Mouse (Mus musculus): ENCODE data around the gene Dnm1. TPM values are rescaled to one million over a fixed set of nuclear protein-coding genes. Genes with fewer than 3 reads are reported as not detected.
"Not testable (repeated sequence)": the region's sequence is repeated elsewhere in the genome, so short reads cannot be mapped to it uniquely, and the experiment has no call there.

Gene Dnm1
- polyA plus RNA-seq, 1 experiment from 2014 or later = 11.8 TPM

- WGBS = 90% methylated on average over 16 of the region's 16 CpGs
- no peaks in the 10 kb centered on the region for H3K27me3 ChIP-seq (replicated peaks; ENCODE audit: control insufficient read depth, insufficient read depth, low read length)
- no peaks in the 10 kb centered on the region for H3K9me3 ChIP-seq (ENCODE audit: control insufficient read depth, low read length)
- H3K4me2 ChIP-seq (ENCODE audit: low read depth, low read length) = no peak overlapping the region
- H3K4me3 ChIP-seq (ENCODE audit: low read length) = no peak overlapping the region
- peaks cover 8% of the 10 kb centered on the region for H3K36me3 ChIP-seq (ENCODE audit: control insufficient read depth, insufficient read depth, low read length)
- H3K9ac ChIP-seq (ENCODE audit: low read depth, low read length) = no peak overlapping the region
- H3K4me1 ChIP-seq (ENCODE audit: control insufficient read depth, insufficient read depth, low read length) = peaks cover 16% of the 10 kb centered on the region
- H3K27ac ChIP-seq (ENCODE audit: low read length) = no peak overlapping the region
- no peak for ATAC-seq
Observed at GRCm38 (mm10) chr2:32308870-32309568, 44.1 kb downstream of the Dnm1 start.

GRCm38 (mm10) chr2:32307941-32308760 is 45.0 kb downstream of the Dnm1 start:
- Histone ChIP-seq H3K27ac (ENCODE audit: low read length) (no peak overlapping the region), H3K27me3 (replicated peaks; ENCODE audit: control insufficient read depth, insufficient read depth, low read length) (no peaks in the 10 kb centered on the region), H3K9ac (ENCODE audit: low read depth, low read length) (no peak overlapping the region), H3K9me3 (ENCODE audit: control insufficient read depth, low read length) (no peaks in the 10 kb centered on the region), H3K4me3 (ENCODE audit: low read length) (no peak overlapping the region), H3K36me3 (ENCODE audit: control insufficient read depth, insufficient read depth, low read length) (peaks cover 15% of the 10 kb centered on the region), H3K4me1 (ENCODE audit: control insufficient read depth, insufficient read depth, low read length) (peaks cover 16% of the 10 kb centered on the region), H3K4me2 (ENCODE audit: low read depth, low read length) (no peak overlapping the region)
- 52% methylated on average over 8 of the region's 8 CpGs for WGBS
- no peak for ATAC-seq

- no peak for ATAC-seq
- no peak overlapping the region for H3K9ac ChIP-seq (ENCODE audit: low read depth, low read length)
Observed at GRCm38 (mm10) chr2:32307247-32307798, 45.8 kb downstream of the Dnm1 start.

GRCm38 (mm10) chr2:32306176-32306575 is 47.0 kb downstream of the Dnm1 start:
- Histone ChIP-seq H3K4me2 (ENCODE audit: low read depth, low read length) (no peak overlapping the region), H3K9me3 (ENCODE audit: control insufficient read depth, low read length) (no peaks in the 10 kb centered on the region), H3K4me1 (ENCODE audit: control insufficient read depth, insufficient read depth, low read length) (peaks cover 4% of the 10 kb centered on the region; the same call in 1 of the 2 replicates), H3K4me3 (ENCODE audit: low read length) (no peak overlapping the region), H3K9ac (ENCODE audit: low read depth, low read length) (no peak overlapping the region), H3K27ac (ENCODE audit: low read length) (no peak overlapping the region), H3K36me3 (ENCODE audit: control insufficient read depth, insufficient read depth, low read length) (peaks cover 19% of the 10 kb centered on the region), H3K27me3 (replicated peaks; ENCODE audit: control insufficient read depth, insufficient read depth, low read length) (no peaks in the 10 kb centered on the region)
- no peak for ATAC-seq
- 80% methylated on average over 9 of the region's 9 CpGs for WGBS

More at GRCm38 (mm10) chr2:32307247-32307798, 45.8 kb downstream of the Dnm1 start:
- no peak overlapping the region for H3K4me2 ChIP-seq (ENCODE audit: low read depth, low read length)
- H3K4me1 ChIP-seq (ENCODE audit: control insufficient read depth, insufficient read depth, low read length) = peaks cover 14% of the 10 kb centered on the region
- WGBS = 83% methylated on average over 6 of the region's 6 CpGs
- H3K27ac ChIP-seq (ENCODE audit: low read length) = no peak overlapping the region
- peaks cover 19% of the 10 kb centered on the region for H3K36me3 ChIP-seq (ENCODE audit: control insufficient read depth, insufficient read depth, low read length)
- H3K27me3 ChIP-seq (replicated peaks; ENCODE audit: control insufficient read depth, insufficient read depth, low read length) = no peaks in the 10 kb centered on the region
- no peak overlapping the region for H3K4me3 ChIP-seq (ENCODE audit: low read length)
- H3K9me3 ChIP-seq (ENCODE audit: control insufficient read depth, low read length) = no peaks in the 10 kb centered on the region

GRCm38 (mm10) chr2:32305668-32306067 is 47.5 kb downstream of the Dnm1 start:
- Histone ChIP-seq H3K9ac (ENCODE audit: low read depth, low read length) (no peak overlapping the region), H3K27me3 (replicated peaks; ENCODE audit: control insufficient read depth, insufficient read depth, low read length) (no peaks in the 10 kb centered on the region), H3K27ac (ENCODE audit: low read length) (no peak overlapping the region), H3K9me3 (ENCODE audit: control insufficient read depth, low read length) (no peaks in the 10 kb centered on the region), H3K4me2 (ENCODE audit: low read depth, low read length) (no peak overlapping the region), H3K4me1 (ENCODE audit: control insufficient read depth, insufficient read depth, low read length) (no peaks in the 10 kb centered on the region), H3K4me3 (ENCODE audit: low read length) (no peak overlapping the region), H3K36me3 (ENCODE audit: control insufficient read depth, insufficient read depth, low read length) (peaks cover 19% of the 10 kb centered on the region)
- ATAC-seq = no peak
- WGBS = 89% methylated on average over 5 of the region's 5 CpGs

- Histone ChIP-seq H3K4me3 (ENCODE audit: low read length) (no peak overlapping the region), H3K9ac (ENCODE audit: low read depth, low read length) (no peak overlapping the region), H3K9me3 (ENCODE audit: control insufficient read depth, low read length) (no peaks in the 10 kb centered on the region), H3K27me3 (replicated peaks; ENCODE audit: control insufficient read depth, insufficient read depth, low read length) (no peaks in the 10 kb centered on the region), H3K4me1 (ENCODE audit: control insufficient read depth, insufficient read depth, low read length) (no peaks in the 10 kb centered on the region), H3K27ac (ENCODE audit: low read length) (no peak overlapping the region), H3K4me2 (ENCODE audit: low read depth, low read length) (no peak overlapping the region), H3K36me3 (ENCODE audit: control insufficient read depth, insufficient read depth, low read length) (peaks cover 24% of the 10 kb centered on the region)
- WGBS = 53% methylated on average over 8 of the region's 8 CpGs
- peak; percentile 48; the same call in 1 of the 2 replicates for ATAC-seq
Observed at GRCm38 (mm10) chr2:32304145-32304832, 48.8 kb downstream of the Dnm1 start.

- no peak for ATAC-seq
- WGBS = 90% methylated on average over 10 of the region's 10 CpGs
- H3K9ac ChIP-seq (ENCODE audit: low read depth, low read length) = no peak overlapping the region
- no peak overlapping the region for H3K4me3 ChIP-seq (ENCODE audit: low read length)
- no peaks in the 10 kb centered on the region for H3K27me3 ChIP-seq (replicated peaks; ENCODE audit: control insufficient read depth, insufficient read depth, low read length)
- H3K4me1 ChIP-seq (ENCODE audit: control insufficient read depth, insufficient read depth, low read length) = no peaks in the 10 kb centered on the region
- H3K4me2 ChIP-seq (ENCODE audit: low read depth, low read length) = no peak overlapping the region
- peaks cover 33% of the 10 kb centered on the region for H3K36me3 ChIP-seq (ENCODE audit: control insufficient read depth, insufficient read depth, low read length)
- no peaks in the 10 kb centered on the region for H3K9me3 ChIP-seq (ENCODE audit: control insufficient read depth, low read length)
- no peak overlapping the region for H3K27ac ChIP-seq (ENCODE audit: low read length)
Observed at GRCm38 (mm10) chr2:32302952-32303351, 50.2 kb downstream of the Dnm1 start.

GRCm38 (mm10) chr2:32299469-32299868 is 53.7 kb downstream of the Dnm1 start:
- H3K4me3 ChIP-seq (ENCODE audit: low read length) = no peak overlapping the region
- no peak for ATAC-seq
- H3K27me3 ChIP-seq (replicated peaks; ENCODE audit: control insufficient read depth, insufficient read depth, low read length) = no peaks in the 10 kb centered on the region
- peaks cover 37% of the 10 kb centered on the region for H3K36me3 ChIP-seq (ENCODE audit: control insufficient read depth, insufficient read depth, low read length)
- WGBS = 92% methylated on average over 4 of the region's 4 CpGs
- H3K9me3 ChIP-seq (ENCODE audit: control insufficient read depth, low read length) = no peaks in the 10 kb centered on the region
- H3K27ac ChIP-seq (ENCODE audit: low read length) = no peak overlapping the region
- H3K4me1 ChIP-seq (ENCODE audit: control insufficient read depth, insufficient read depth, low read length) = no peaks in the 10 kb centered on the region
- H3K9ac ChIP-seq (ENCODE audit: low read depth, low read length) = no peak overlapping the region
- H3K4me2 ChIP-seq (ENCODE audit: low read depth, low read length) = no peak overlapping the region

GRCm38 (mm10) chr2:32295842-32296241 is 57.3 kb downstream of the Dnm1 start:
- WGBS = 83% methylated on average over 2 of the region's 2 CpGs
- ATAC-seq; H3K9me3 ChIP-seq (ENCODE audit: control insufficient read depth, low read length); H3K4me1 ChIP-seq (ENCODE audit: control insufficient read depth, insufficient read depth, low read length); H3K9ac ChIP-seq (ENCODE audit: low read depth, low read length); H3K4me2 ChIP-seq (ENCODE audit: low read depth, low read length); H3K27me3 ChIP-seq (replicated peaks; ENCODE audit: control insufficient read depth, insufficient read depth, low read length); H3K4me3 ChIP-seq (ENCODE audit: low read length); H3K27ac ChIP-seq (ENCODE audit: low read length): not testable (repeated sequence)
- H3K36me3 ChIP-seq (ENCODE audit: control insufficient read depth, insufficient read depth, low read length) = peaks cover 31% of the 10 kb centered on the region
